In genomic region chr19:23134441-23135301, GRCm38 (mm10) we compare ENCODE assay signal across 8 mouse cellular contexts. TPM values are rescaled to one million over a fixed set of nuclear protein-coding genes. Genes with fewer than 3 reads are reported as not detected.
DNase-seq lines count a peak whose midpoint lies in the region; ATAC-seq lines count a peak whose summit lies in the region.

No protein-coding gene starts in this region.

- H3K4me1 ChIP-seq in brown adipose tissue, adult 24 weeks (ENCODE audit: control insufficient read depth, insufficient read depth, insufficient read length, low read length), result peaks cover 24% of the 10 kb centered on the region
- H3K4me1 ChIP-seq in forebrain, embryonic 11.5 days (replicated peaks; ENCODE audit: control insufficient read depth, insufficient read depth, low read length), result peaks cover 16% of the 10 kb centered on the region
- H3K4me1 ChIP-seq in heart, embryonic 15.5 days (replicated peaks), result peaks cover 33% of the 10 kb centered on the region
- H3K4me1 ChIP-seq in liver, embryonic 16.5 days (ENCODE audit: control insufficient read depth, low read depth, low read length), result peaks cover 25% of the 10 kb centered on the region
- H3K4me1 ChIP-seq in neural tube, embryonic 11.5 days (ENCODE audit: control insufficient read depth, insufficient read depth, low read length), result peaks cover 20% of the 10 kb centered on the region
- peaks cover 29% of the 10 kb centered on the region for H3K4me1 ChIP-seq in stomach, embryonic 16.5 days (ENCODE audit: control insufficient read depth, insufficient read depth, low read length)

- peak overlapping the region; percentile 40 for H3K9ac ChIP-seq in forebrain, embryonic 11.5 days (ENCODE audit: low read length)
- H3K9ac ChIP-seq in heart, embryonic 15.5 days, result peak overlapping the region; percentile 47
- H3K9ac ChIP-seq in liver, embryonic 16.5 days (ENCODE audit: low read depth, low read length), result no peak overlapping the region
- peak overlapping the region; percentile 44 for H3K9ac ChIP-seq in neural tube, embryonic 11.5 days (ENCODE audit: low read length)
- H3K9ac ChIP-seq in stomach, embryonic 16.5 days (ENCODE audit: low read length), result peak overlapping the region; percentile 72

- WGBS in forebrain, embryonic 11.5 days, result 1% methylated on average over 47 of the region's 47 CpGs
- WGBS in heart, embryonic 15.5 days, result 1% methylated on average over 46 of the region's 47 CpGs
- 1% methylated on average over 47 of the region's 47 CpGs for WGBS in liver, embryonic 16.5 days (ENCODE audit: insufficient replicate concordance)
- WGBS in neural tube, embryonic 11.5 days, result under 1% methylated on average over 47 of the region's 47 CpGs
- 2% methylated on average over 47 of the region's 47 CpGs for WGBS in stomach, embryonic 16.5 days

- DNase-seq in CD4-positive helper T cell, adult 2 months (ENCODE audit: low read depth, low spot score), result peak; percentile 40
- DNase-seq in forebrain, embryonic 11.5 days (ENCODE audit: low spot score), result peak; percentile 78
- DNase-seq in kidney, postnatal 25 days, result peak; percentile 92 to 98
- DNase-seq in neural tube, embryonic 11.5 days (ENCODE audit: low spot score), result peak; percentile 54

- ATAC-seq in forebrain, embryonic 11.5 days (replicated peaks; ENCODE audit: low FRiP score), result peak; percentile 17
- peak; percentile 66 for ATAC-seq in heart, embryonic 15.5 days (replicated peaks; ENCODE audit: insufficient number of reproducible peaks, insufficient read depth, low FRiP score, low read depth)
- peak; percentile 58 for ATAC-seq in liver, embryonic 16.5 days (ENCODE audit: low read depth)
- ATAC-seq in neural tube, embryonic 11.5 days (ENCODE audit: insufficient read depth, low FRiP score, low TSS enrichment), result peak; percentile 33; the same call in 1 of the 2 replicates
- peak; percentile 74 for ATAC-seq in stomach, embryonic 16.5 days (ENCODE audit: insufficient read depth, low FRiP score)

- H3K4me3 ChIP-seq in brown adipose tissue, adult 24 weeks (ENCODE audit: insufficient read depth, low read depth, low read length), result peak overlapping the region; percentile 61
- H3K4me3 ChIP-seq in forebrain, embryonic 11.5 days (ENCODE audit: low read depth, low read length), result peak overlapping the region; percentile 37
- peak overlapping the region; percentile 55 for H3K4me3 ChIP-seq in heart, embryonic 15.5 days
- peak overlapping the region; percentile 51 for H3K4me3 ChIP-seq in liver, embryonic 16.5 days (ENCODE audit: low read depth, low read length)
- H3K4me3 ChIP-seq in neural tube, embryonic 11.5 days (ENCODE audit: low read depth, low read length), result peak overlapping the region; percentile 36
- peak overlapping the region; percentile 51 for H3K4me3 ChIP-seq in stomach, embryonic 16.5 days (replicated peaks; ENCODE audit: low read length)

- no peaks in the 10 kb centered on the region for H3K9me3 ChIP-seq in forebrain, embryonic 11.5 days (ENCODE audit: control insufficient read depth, low read length)
- no peaks in the 10 kb centered on the region for H3K9me3 ChIP-seq in heart, embryonic 15.5 days (replicated peaks)
- no peaks in the 10 kb centered on the region for H3K9me3 ChIP-seq in liver, embryonic 16.5 days (replicated peaks; ENCODE audit: control insufficient read depth, low read length)
- H3K9me3 ChIP-seq in neural tube, embryonic 11.5 days (ENCODE audit: control insufficient read depth, low read length), result no peaks in the 10 kb centered on the region
- H3K9me3 ChIP-seq in stomach, embryonic 16.5 days (replicated peaks; ENCODE audit: control insufficient read depth, low read length), result no peaks in the 10 kb centered on the region

- peak overlapping the region; percentile 99 for H3K27ac ChIP-seq in brown adipose tissue, adult 24 weeks (replicated peaks; ENCODE audit: low read depth, low read length)
- H3K27ac ChIP-seq in forebrain, embryonic 11.5 days (ENCODE audit: low read depth, low read length), result no peak overlapping the region
- H3K27ac ChIP-seq in heart, embryonic 15.5 days, result no peak overlapping the region
- no peak overlapping the region for H3K27ac ChIP-seq in liver, embryonic 16.5 days (ENCODE audit: low read length)
- H3K27ac ChIP-seq in neural tube, embryonic 11.5 days (ENCODE audit: low read depth, low read length), result no peak overlapping the region
- peak overlapping the region; percentile 96 for H3K27ac ChIP-seq in stomach, embryonic 16.5 days (ENCODE audit: low read length)

- peak overlapping the region; percentile 60 for H3K4me2 ChIP-seq in forebrain, embryonic 11.5 days (ENCODE audit: low read depth, low read length, severe bottlenecking)
- peak overlapping the region; percentile 95 for H3K4me2 ChIP-seq in heart, embryonic 15.5 days
- H3K4me2 ChIP-seq in liver, embryonic 16.5 days (ENCODE audit: low read depth, low read length), result peak overlapping the region; percentile 82
- peak overlapping the region; percentile 79 for H3K4me2 ChIP-seq in neural tube, embryonic 11.5 days (ENCODE audit: low read depth)
- H3K4me2 ChIP-seq in stomach, embryonic 16.5 days (ENCODE audit: low read depth, low read length), result peak overlapping the region; percentile 89

- H3K27me3 ChIP-seq in forebrain, embryonic 11.5 days (ENCODE audit: control insufficient read depth, insufficient read depth, low read length), result peaks cover 24% of the 10 kb centered on the region
- H3K27me3 ChIP-seq in heart, embryonic 15.5 days, result peaks cover 20% of the 10 kb centered on the region
- H3K27me3 ChIP-seq in liver, embryonic 16.5 days (ENCODE audit: control insufficient read depth, insufficient read depth, low read depth, low read length), result peaks cover 52% of the 10 kb centered on the region
- peaks cover 26% of the 10 kb centered on the region for H3K27me3 ChIP-seq in neural tube, embryonic 11.5 days (ENCODE audit: control insufficient read depth, insufficient read depth, low read length)
- H3K27me3 ChIP-seq in stomach, embryonic 16.5 days (ENCODE audit: control insufficient read depth, insufficient read depth, low read length), result peaks cover 7% of the 10 kb centered on the region; the same call in 1 of the 2 replicates

- no peaks in the 10 kb centered on the region for H3K36me3 ChIP-seq in forebrain, embryonic 11.5 days (ENCODE audit: control insufficient read depth, insufficient read depth, low read length)
- no peaks in the 10 kb centered on the region for H3K36me3 ChIP-seq in heart, embryonic 15.5 days
- H3K36me3 ChIP-seq in liver, embryonic 16.5 days (ENCODE audit: control insufficient read depth, insufficient read depth), result no peaks in the 10 kb centered on the region
- no peaks in the 10 kb centered on the region for H3K36me3 ChIP-seq in neural tube, embryonic 11.5 days (ENCODE audit: control insufficient read depth, insufficient read depth, low read length)
- H3K36me3 ChIP-seq in stomach, embryonic 16.5 days (ENCODE audit: control insufficient read depth, insufficient read depth, low read length), result no peaks in the 10 kb centered on the region

RNA-seq across cellular contexts. Expression of gene Klf9, which starts 6.4 kb away (rescaled TPM):
- polyA plus RNA-seq in brown adipose tissue, adult 24 weeks (2012; ENCODE audit: insufficient read depth, insufficient read length, missing spikeins), result 61.4 and 63.8 TPM in 2 replicates
- polyA plus RNA-seq in forebrain, embryonic 11.5 days (2014; fragmentation: Nextera tagmentation; extraction: Ambion mirVana), result 0.86 and 0.91 TPM in 2 replicates
- polyA plus RNA-seq in heart, embryonic 15.5 days (2015; fragmentation: Nextera tagmentation; extraction: Ambion mirVana), result 3.1 and 3.4 TPM in 2 replicates
- 0.82 and 0.90 TPM in 2 replicates for polyA plus RNA-seq in liver, embryonic 16.5 days (2015; fragmentation: Nextera tagmentation; extraction: Ambion mirVana)
- polyA plus RNA-seq in neural tube, embryonic 11.5 days (2014; fragmentation: Nextera tagmentation; extraction: Ambion mirVana), result 0.73 and 1.4 TPM in 2 replicates
- polyA plus RNA-seq in stomach, embryonic 16.5 days (2015; fragmentation: Nextera tagmentation; extraction: Ambion mirVana), result 7.1 and 7.9 TPM in 2 replicates

Comparison
In these comparisons a context has a peak if more than half of its experiments do, and no peak if none do; other contexts are left out.
1. DNase-seq: peak in every context shown above with its lines; median percentile 95 in kidney, postnatal 25 days; 78 in forebrain, embryonic 11.5 days; 54 in neural tube, embryonic 11.5 days; 40 in CD4-positive helper T cell, adult 2 months.
2. H3K27ac ChIP-seq: peak in brown adipose tissue, adult 24 weeks (single experiment) and stomach, embryonic 16.5 days (single experiment); none in forebrain, embryonic 11.5 days (single experiment), heart, embryonic 15.5 days (single experiment), liver, embryonic 16.5 days (single experiment) and neural tube, embryonic 11.5 days (single experiment).
3. ATAC-seq: peak in every context shown above with its lines; median percentile 74 in stomach, embryonic 16.5 days; 66 in heart, embryonic 15.5 days; 58 in liver, embryonic 16.5 days; 33 in neural tube, embryonic 11.5 days; 17 in forebrain, embryonic 11.5 days.
4. Peak in every context shown above with its lines, with median percentiles within 50 percentile points of each other: H3K4me3 ChIP-seq and H3K4me2 ChIP-seq.